ENCODE assay signal across 8 mouse cellular contexts in genomic region chr2:168158911-168159711, GRCm38 (mm10). TPM values are rescaled to one million over a fixed set of nuclear protein-coding genes. Genes with fewer than 3 reads are reported as not detected.
DNase-seq lines count a peak whose midpoint lies in the region; ATAC-seq and TF ChIP-seq lines count a peak whose summit lies in the region.

No protein-coding gene starts in this region.

- no peaks in the 10 kb centered on the region for H3K36me3 ChIP-seq in forebrain, embryonic 16.5 days (ENCODE audit: control insufficient read depth, insufficient read depth)
- no peaks in the 10 kb centered on the region for H3K36me3 ChIP-seq in kidney, adult 2 months (ENCODE audit: control insufficient read depth, insufficient read depth, low read length)
- no peaks in the 10 kb centered on the region for H3K36me3 ChIP-seq in lung, embryonic 15.5 days

- 5% methylated on average over 25 of the region's 25 CpGs for WGBS in forebrain, embryonic 16.5 days
- WGBS in kidney, adult 2 months: 6% methylated on average over 25 of the region's 25 CpGs
- 3% methylated on average over 25 of the region's 25 CpGs for WGBS in lung, embryonic 15.5 days

- H3K4me1 ChIP-seq in forebrain, embryonic 16.5 days (replicated peaks; ENCODE audit: control insufficient read depth, insufficient read depth, low read length): peaks cover 30% of the 10 kb centered on the region
- peaks cover 31% of the 10 kb centered on the region for H3K4me1 ChIP-seq in kidney, adult 2 months (ENCODE audit: control insufficient read depth, insufficient read depth, low read length)
- peaks cover 52% of the 10 kb centered on the region for H3K4me1 ChIP-seq in lung, embryonic 15.5 days

- TF ChIP-seq POLR2A in kidney, adult 2 months (IDR thresholded peaks at IDR 0.05; ENCODE audit: low read depth, low read length): no peak

- ATAC-seq in forebrain, embryonic 16.5 days: peak; percentile 26; the same call in 1 of the 2 replicates
- peak; percentile 40 for ATAC-seq in lung, embryonic 15.5 days (ENCODE audit: borderline replicate concordance, extremely low read depth, low FRiP score, low TSS enrichment)

- no peaks in the 10 kb centered on the region for H3K27me3 ChIP-seq in forebrain, embryonic 16.5 days (replicated peaks; ENCODE audit: control insufficient read depth, insufficient read depth, low read length)
- H3K27me3 ChIP-seq in kidney, adult 2 months (replicated peaks; ENCODE audit: control insufficient read depth, insufficient read depth, low read length): no peaks in the 10 kb centered on the region
- H3K27me3 ChIP-seq in lung, embryonic 15.5 days: no peaks in the 10 kb centered on the region

- no peak overlapping the region for H3K27ac ChIP-seq in forebrain, embryonic 16.5 days (ENCODE audit: low read length)
- peak overlapping the region; percentile 69 for H3K27ac ChIP-seq in kidney, adult 2 months (ENCODE audit: insufficient read depth, low read depth, low read length)
- H3K27ac ChIP-seq in lung, embryonic 15.5 days: peak overlapping the region; percentile 85

- peak overlapping the region; percentile 41; the same call in 1 of the 2 replicates for H3K9ac ChIP-seq in forebrain, embryonic 16.5 days (replicated peaks; ENCODE audit: low read depth, low read length)
- H3K9ac ChIP-seq in lung, embryonic 15.5 days: peak overlapping the region; percentile 42

- peak; percentile 50 for DNase-seq in urinary bladder, postnatal 14 days (ENCODE audit: low spot score)
- DNase-seq in urinary bladder, postnatal 25 days (ENCODE audit: low spot score): no peak
- peak; percentile 96 for DNase-seq in kidney, adult 2 months
- peak; percentile 76 for DNase-seq in retina, postnatal 1 day
- no peak for DNase-seq in frontal cortex, postnatal 36 days (ENCODE audit: low spot score in 2 of 2)
- no peak for DNase-seq in frontal cortex, adult 2 months (ENCODE audit: extremely low spot score in 1 of 2, low spot score in 1 of 2)

- TF ChIP-seq CTCF in kidney, adult 2 months (conservative IDR thresholded peaks at IDR 0.05; ENCODE audit: insufficient read depth, insufficient read length, low read depth, low read length): no peak

- H3K4me2 ChIP-seq in forebrain, embryonic 16.5 days (ENCODE audit: low read length): peak overlapping the region; percentile 44
- H3K4me2 ChIP-seq in lung, embryonic 15.5 days: peak overlapping the region; percentile 67

- no peaks in the 10 kb centered on the region for H3K9me3 ChIP-seq in forebrain, embryonic 16.5 days (ENCODE audit: control insufficient read depth, low read length)
- H3K9me3 ChIP-seq in lung, embryonic 15.5 days: no peaks in the 10 kb centered on the region

- peak overlapping the region; percentile 13 for H3K4me3 ChIP-seq in forebrain, embryonic 16.5 days (replicated peaks; ENCODE audit: low read length)
- H3K4me3 ChIP-seq in kidney, adult 2 months (ENCODE audit: insufficient read depth, low read depth, low read length): peak overlapping the region; percentile 20; the same call in 1 of the 2 replicates
- peak overlapping the region; percentile 30 for H3K4me3 ChIP-seq in lung, embryonic 15.5 days

RNA-seq across cellular contexts. Expression of gene Adnp, which starts 47.8 kb away (rescaled TPM):
- polyA plus RNA-seq in forebrain, embryonic 16.5 days (2015; fragmentation: Nextera tagmentation; extraction: Ambion mirVana): 2.8 and 3.6 TPM in 2 replicates
- polyA plus RNA-seq in kidney, adult 2 months (2012; rRNA removed): 14.9 and 15.8 TPM in 2 replicates
- 9.3 and 10.0 TPM in 2 replicates for polyA plus RNA-seq in lung, embryonic 15.5 days (2015; fragmentation: Nextera tagmentation; extraction: Ambion mirVana)
- 33.8 and 43.5 TPM in 2 replicates for polyA plus RNA-seq in frontal cortex, adult 2 months (2012; rRNA removed)

Comparison
In these comparisons a context has a peak if more than half of its experiments do, and no peak if none do; other contexts are left out.
1. DNase-seq: peak in urinary bladder, postnatal 14 days (single experiment), kidney, adult 2 months (single experiment) and retina, postnatal 1 day (single experiment); none in urinary bladder, postnatal 25 days (single experiment), frontal cortex, postnatal 36 days (0 of 2) and frontal cortex, adult 2 months (0 of 2).
2. Peak in every context shown above with its lines, with median percentiles within 50 percentile points of each other: H3K4me3 ChIP-seq.